Mouse (Mus musculus) kidney, postnatal 36 days (tissue): ENCODE measurements at regions not wholly inside any gene's neighbourhood (a gene's known extent, or its start where the extent isn't known, plus 50 kb on each side); places are given as distances from the start of the nearest gene placed in this dataset.
"Not testable (repeated sequence)": the region's sequence is repeated elsewhere in the genome, so short reads cannot be mapped to it uniquely, and the experiment has no call there.

Source experiments
- DNase-seq, 2 experiments: peaks; one replicate each; pipeline ENCODE4 v3.0.0; 2021 to 2022; ENCODE audit warnings: mixed read lengths in 2 of 2

DNA sequence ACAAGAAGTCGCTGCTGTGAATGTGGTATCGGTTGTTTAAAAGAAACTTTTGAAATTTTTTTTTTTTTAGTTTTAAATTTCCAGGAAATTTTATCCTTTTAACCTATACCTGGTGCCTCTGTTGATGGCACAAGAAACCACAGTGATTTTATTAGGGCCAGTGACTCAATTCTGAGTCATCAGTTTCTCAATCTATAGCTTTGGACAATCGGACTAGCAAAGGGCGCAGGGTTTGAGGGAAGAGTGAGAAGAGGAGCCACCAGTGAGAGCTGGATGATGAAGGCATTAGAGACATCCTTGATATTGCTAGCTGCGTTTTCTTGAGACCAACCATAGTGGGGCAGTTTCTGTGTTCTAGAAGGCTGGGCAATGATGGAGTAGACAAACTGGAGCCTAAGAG is 55.4 kb upstream of the Il33 start:
- no peak for DNase-seq

GRCm38 (mm10) chr19:29868681-29869080 is 55.9 kb upstream of the Ranbp6 start:
- DNase-seq: not testable (repeated sequence)

GRCm38 (mm10) chr19:29866822-29867221 is 54.0 kb upstream of the Ranbp6 start:
- DNase-seq: no peak

DNA sequence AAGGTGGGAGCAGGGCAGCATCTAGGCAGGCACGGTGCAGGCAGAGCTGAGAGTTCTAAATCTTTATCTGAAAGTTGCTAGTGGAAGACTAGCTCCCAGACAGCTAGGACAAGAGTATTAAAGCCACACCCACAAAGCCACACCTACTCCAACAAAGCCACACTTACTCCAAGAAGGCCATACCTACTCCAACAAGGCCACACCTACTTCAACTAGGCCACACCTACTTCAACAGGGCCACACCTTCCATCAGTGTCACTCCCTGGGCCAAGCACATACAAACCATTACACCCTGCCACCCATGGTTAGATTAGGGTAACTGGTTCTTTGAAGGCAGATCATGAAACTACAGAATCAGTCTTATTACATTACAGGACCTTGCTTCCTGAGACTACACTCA is 52.4 kb upstream of the Ranbp6 start:
- no peak for DNase-seq

DNA sequence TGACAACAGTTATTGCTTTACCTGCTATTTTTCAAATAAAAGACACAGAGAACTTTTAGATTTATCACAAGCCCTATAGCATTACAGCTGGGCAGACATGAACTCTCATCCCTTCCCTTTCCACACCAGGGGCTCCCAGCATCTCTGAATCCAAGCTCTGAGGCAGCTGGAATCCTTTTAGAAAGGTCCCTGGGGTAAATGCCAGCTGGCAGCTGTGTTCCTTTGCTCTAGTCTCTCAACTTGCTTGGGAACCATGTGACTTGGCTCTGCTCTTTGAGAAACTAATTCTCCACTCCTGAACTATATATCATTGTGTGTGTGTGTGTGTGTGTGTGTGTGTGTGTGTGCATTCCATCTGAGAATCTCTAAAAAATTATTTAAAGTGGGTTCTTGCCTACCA is 50.0 kb upstream of the Ranbp6 start:
- peak; percentile 20 to 37 for DNase-seq
